Mouse (Mus musculus): ENCODE results near the gene Slc36a2.

Gene Slc36a2

DNA sequence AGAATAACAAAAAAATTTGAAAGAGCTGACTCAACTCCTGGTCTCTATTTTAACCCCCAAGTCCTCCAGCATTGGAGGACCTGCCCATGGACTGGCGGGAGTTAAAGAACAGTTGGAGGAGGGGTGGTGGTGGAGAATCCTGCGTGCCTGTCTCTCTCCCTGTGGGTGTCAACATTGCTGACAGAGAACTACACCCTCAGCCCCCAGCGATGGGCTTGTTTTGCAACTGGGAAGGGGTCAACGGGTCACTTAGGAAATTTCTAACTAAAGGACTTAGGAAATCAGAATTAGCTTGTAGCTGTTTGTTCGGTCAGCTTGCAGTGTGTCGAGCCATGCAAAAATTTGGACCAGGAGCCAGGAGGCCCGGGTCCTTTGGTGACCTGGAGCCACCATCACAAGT, 1.8 kb downstream of the Slc36a2 start:
- peak; percentile 40 to 75 for DNase-seq

DNA sequence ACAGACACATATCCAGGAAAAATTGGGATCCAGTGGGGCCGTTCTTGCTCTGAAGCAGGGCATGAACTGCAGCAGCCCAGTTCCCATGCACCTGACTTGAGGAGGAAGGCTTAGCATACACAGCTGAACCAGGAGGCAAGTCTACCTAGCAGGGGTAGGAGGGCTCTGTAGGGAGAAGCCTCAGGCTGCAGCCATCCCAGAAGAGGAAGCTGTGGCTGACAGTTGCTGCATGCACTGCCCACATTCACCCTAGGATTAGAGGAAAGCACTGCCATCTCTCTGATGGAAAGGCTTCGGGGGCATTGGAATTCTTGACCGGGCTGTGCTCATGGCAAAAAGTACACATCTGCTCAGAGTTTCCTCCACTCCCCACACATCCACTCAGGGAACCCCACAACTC, 5.0 kb downstream of the Slc36a2 start:
- DNase-seq = no peak

DNA sequence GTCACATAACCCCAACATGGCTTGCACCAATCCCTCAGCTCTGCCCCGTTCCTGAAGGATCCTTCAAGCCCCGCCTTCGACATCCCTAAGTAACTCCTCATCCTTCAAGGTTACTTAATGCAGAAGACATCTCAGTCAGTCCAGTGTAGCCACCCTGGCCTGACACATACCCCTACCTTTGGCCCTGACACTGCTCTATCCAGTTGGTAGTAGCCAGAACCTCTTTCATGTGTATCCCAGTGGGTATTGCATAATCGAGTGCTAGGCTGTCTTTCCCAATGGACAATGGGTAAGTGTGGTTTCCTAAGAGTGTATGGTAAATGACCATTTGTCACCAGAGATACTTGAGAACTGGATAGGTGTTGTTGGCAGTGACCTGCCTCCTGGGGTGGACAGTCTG, 6.0 kb downstream of the Slc36a2 start:
- no peak for DNase-seq

DNA sequence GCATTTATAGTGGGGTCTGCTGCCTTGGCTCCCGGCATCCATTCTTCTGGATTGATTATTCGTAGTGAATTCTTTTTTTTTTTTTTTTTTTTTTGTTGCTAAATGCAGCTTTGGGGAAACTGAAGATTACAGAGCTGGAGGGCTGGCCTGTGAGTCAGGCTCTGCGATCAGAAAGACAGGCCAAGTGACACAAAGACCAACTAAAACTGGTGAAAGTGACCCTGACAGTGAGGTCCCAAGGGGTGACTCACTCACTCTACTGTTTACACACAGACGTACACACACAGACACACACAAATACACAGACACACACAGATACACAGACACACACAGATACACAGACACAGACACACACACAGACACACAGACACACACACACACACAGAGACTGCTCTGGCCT, 14.4 kb downstream of the Slc36a2 start:
- DNase-seq = no peak

DNA sequence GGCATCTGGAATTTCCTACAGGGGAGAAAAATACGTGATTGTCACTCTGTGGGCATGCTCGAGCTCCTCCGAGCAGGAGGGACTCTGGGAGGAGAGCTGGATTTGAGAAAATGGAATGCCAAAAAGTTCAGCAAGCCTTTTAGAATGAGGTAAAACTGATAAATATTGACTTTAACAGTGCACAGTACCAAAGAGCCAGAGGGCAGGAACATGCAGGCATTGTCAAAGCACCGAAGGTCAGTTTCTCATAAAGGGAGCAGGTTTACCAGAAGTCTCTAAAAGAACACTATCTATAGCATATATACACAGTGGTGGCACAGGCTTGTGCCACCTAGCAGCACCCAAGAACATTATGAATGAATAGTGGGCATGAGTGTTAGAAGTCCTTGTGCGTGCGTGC, 16.0 kb downstream of the Slc36a2 start:
- no peak for DNase-seq

DNA sequence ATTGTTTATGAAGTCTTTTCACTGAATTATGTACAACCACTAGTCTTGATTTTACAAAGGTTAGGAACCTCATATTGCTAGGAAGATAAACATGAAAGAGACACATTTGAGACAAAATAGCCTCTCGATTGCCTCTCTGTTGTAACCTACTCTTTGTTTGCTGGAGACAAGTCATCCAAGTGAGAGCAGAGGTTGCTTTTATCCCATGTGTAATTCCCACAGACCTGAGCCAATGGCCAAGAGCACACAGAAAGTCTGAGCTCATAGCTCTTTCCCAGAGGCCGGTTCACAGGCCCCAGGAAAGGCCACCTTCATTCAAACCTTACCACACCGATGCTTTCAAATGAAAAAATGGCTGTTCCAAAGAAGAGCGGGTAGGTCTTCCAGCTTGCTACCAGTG, 16.4 kb downstream of the Slc36a2 start:
- DNase-seq = no peak

DNA sequence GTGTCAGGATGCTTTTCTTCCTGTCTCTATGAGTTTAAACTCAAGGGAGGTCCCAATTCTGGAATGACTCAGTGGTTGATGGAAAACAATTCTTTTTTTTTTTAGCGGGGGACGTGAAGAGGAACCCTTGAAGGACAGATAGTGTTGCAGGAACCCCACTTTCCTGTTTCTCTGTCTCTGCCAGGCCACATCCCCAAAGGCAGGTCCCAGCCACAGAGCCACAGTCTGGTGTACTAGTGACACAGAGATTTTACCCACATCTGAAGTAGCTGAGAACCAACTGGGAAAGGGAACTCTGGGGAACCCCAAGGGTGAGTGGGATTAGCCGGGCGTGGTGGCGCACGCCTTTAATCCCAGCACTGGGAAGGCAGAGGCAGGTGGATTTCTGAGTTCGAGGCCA, 19.1 kb downstream of the Slc36a2 start:
- DNase-seq = no peak

DNA sequence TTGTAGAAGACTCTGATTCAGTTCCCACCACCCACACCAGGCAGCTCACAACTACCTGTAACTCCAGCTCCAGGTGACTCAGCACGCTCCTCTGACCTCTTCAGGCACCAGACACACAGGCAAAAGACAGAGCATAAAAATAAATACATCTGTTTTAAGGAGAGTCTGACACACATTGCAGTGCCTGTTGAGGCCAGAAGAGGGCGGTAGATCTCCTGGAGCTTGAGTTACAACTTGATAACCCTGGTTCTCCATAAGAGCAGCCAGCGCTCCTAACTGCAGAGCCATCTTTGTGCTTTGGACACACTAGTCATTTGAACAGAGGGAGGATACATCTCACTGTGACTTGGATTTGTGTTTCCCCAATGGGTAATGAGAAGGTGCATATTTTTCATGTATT, 20.2 kb downstream of the Slc36a2 start:
- peak in 1 of 2 experiments; percentile 61 for DNase-seq

DNA sequence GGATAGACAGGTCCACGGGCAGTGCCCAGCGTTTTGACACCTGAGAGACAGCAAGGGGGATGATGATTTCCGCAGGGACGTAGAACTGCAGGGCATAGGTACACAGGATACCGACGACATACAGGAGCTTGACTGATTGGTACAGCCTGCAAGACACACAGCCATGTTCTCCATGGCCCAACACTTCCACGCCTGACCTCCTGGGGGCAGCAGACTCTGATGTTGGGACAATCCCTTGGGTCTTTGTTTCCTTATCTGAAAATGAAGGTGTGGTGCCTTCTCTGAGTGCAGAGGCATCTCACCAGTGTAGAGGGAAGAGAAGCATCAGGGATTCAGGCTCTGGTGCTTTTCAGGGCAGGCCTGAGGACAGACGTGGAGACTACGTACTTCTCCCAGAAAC, 22.2 kb downstream of the Slc36a2 start:
- DNase-seq = peak; percentile 57 to 64

DNA sequence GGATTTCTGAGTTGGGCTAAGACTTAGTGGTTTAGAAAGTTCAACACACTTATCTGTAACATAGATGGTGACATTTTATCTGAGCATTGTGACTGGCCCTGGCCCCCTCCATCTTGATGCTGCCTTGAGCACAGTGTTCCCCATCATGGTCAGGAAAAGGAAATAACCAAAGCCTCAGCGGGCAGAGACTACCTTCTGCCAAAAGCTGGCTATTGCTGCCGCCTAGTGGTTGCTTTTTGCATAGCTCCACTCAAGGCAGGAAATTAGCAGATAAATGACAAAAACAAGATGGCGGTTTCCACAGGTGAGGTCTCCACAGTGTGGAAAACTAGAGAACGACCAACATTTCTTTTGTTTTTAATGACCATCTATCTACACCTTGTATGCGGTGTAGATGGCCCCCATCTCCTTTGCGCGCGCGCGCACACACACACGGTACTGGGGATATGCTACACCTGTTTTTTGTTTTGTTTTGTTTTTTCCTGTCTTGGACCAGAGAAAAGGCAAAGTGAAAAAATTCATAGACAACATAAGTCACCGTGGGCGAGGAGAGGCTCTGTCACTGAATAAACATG, 26.0 kb downstream of the Slc36a2 start:
- DNase-seq = peak; percentile 68 to 89

DNA sequence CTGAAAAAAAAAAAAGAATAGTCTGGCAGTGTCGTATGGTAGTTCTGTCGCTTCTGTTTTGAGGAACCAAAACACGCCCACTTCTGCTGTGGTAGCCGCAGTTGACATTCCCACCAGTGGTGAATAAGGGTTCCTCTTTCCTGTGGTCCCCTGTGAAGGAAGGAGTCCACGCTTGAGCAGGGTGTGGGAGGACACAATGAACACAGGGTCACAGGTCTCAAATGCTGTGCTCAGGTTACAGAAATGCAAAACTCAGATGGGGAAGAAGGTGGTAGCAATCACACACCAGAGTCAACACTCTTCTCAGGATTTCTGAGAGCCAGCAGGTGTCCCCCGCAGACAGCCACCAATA, 29.8 kb downstream of the Slc36a2 start:
- peak; percentile 60 to 63 for DNase-seq

DNA sequence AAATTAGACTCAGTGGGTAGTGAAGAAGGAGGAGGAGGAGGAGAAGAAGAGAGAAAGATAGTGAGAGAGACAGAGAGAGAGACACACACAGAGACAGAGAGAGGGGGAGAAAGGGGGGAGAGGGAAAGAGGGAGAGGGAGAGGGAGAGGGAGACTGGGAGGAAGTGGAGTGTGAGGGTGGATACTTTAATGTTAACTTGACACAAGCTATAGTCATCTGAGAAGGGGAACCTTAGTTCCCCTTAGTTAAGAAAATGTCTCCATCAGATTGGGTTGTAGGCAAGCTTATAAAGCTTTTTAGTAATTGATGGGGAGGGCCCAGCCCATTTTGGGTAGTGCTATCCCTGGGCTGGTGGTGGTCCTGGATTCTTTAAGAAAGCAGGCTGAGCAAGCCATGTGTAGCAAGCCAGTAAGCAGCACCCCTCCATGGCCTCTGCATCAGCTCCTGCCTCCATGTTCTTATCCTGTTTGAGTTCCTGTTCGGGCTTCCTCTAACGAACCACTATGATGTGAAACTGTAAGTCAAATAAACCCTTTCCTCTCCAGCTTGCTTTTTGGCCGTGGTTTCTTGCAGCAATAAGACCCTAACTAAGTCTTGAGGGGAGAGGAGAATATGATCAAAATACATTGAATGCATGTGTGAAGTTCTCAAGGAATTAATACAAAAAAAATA, 30.3 kb downstream of the Slc36a2 start:
- DNase-seq = peak in 1 of 2 experiments; percentile 21

DNA sequence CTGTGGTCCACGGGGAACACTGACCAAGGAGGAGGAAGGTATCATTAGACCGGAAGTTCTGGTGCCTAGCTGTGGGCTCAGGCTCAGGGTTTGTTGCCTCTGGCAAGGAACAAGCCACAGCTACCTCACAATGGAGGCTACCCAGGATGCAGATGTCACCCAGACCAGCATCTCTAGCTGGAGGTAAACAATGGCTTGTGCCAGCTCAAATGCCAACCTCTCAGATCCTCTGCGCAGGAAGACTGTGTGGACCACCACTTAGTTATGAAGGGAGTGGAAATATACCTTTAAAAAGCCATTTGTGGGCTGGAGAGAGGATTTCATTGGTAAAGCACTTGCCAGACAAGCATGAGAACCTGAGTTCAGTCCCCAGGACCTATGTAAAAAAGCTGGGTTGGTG, 33.3 kb downstream of the Slc36a2 start, which contains the start of gene Slc36a3:
TSS of gene Slc36a3 (minus strand) at position 101 of the 400 bp plus-strand sequence.
- DNase-seq = no peak

DNA sequence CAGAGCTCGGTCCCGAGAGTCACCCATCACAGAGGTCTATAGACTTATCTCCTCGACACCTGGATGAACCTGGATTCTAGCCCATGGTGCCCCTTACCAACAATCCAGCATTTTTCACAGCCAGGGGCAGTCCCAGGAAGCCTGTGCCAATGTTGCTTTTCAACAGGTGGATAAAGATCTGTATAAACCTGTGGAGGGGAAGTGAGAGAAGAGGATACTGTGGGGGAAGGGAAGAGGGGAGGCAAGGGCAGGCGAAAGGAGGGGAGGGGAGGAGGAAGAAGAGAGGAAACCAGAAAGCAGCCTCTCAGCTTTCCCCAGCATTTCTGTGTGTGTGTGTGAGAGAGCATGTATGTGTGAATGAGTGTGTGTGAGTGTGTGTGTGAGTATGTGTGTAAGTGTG, 36.4 kb downstream of the Slc36a2 start:
- DNase-seq = no peak

DNA sequence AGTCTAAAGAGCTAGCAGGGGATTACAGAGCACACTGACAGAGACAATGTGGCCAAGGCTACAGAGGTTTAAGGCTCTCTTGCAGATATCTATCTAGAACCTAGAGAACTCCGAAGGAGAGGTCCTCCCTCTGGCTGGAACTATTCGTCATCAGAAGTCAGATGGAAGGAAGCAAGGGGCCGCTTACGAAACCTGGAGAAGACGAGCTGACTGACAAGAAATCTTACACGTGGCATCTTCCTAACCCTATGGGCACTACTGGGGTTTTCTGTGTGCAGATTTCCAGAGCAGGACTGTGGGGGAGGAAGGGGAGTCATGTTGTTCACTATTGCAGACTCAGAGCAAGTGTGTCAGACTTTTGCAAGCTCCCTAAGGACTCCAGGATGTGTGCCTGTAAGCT, 37.5 kb downstream of the Slc36a2 start:
- peak in 1 of 2 experiments; percentile 24 for DNase-seq

DNA sequence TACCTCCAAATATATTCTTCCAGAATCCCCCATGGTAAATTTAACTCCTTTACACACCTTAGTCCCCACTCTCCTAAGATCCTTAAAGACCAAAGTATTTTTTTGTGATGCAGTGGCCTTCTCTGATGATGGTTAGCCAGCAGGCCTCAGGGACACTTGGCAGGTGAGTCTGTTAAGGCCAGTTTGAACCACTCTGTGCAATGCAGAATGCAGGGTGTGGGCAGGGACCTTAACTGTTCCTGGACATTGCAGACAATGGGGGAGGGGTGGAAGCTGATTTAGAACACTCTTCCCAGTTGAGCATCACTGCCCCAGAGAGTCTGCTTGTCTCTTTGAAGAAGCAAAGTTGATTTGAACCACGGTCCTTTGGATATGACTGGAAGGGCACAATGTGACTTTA, 38.0 kb downstream of the Slc36a2 start:
- DNase-seq = no peak

DNA sequence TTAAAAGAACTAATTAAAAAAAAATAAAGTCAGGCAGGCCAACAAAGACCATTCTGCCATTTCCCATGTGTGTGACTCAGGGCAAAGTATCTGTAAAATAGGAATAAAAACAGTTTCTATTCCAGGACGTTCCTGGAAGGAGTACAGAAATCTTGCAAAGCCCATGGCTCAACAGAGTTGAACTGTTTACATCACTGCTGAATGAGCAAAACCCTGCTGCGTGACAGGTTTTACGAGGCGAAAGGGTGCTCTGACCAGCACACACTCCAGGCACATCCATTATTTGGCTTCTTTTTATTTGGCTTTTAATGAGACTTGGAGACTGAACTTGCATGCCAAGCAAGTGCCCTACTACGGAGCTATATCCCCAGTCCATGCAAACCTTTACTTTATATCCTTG, 40.9 kb downstream of the Slc36a2 start:
- DNase-seq = no peak

DNA sequence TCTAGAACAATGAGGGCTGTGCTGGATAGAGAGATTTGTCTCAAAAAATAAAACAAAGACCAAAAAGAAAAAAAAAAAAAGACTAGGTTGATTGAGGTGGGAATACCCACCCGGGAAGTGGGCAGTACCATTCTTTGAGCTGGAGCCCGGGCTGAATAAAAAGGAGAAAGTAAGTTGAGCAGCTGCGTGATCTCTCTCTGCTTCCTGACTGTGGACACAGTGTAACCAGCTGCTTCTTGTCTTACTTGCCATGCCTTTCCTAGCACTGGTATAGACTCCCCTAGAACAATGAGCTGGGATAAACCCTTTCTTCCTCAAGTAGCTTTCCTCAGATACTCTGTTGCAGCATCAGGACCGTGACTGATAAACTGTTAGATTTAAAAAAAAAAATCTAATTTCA, 43.4 kb downstream of the Slc36a2 start:
- no peak for DNase-seq

DNA sequence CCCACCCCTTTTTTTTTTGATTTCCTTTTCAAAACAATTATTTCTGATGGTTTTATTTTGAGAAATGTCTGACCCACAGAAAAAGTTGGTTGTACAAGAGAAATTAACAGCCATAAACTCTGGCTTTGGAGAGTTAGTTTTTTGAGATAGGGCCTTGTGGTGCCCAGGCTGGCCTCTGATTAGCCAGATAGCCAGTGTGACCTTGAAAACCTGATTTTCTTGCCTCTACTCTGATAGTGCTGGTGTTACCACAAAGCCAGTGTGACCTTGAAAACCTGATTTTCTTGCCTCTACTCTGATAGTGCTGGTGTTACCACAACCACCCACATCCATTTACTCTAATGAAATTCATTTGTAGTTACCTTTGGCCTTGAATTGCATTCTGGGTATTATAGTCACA, 47.2 kb downstream of the Slc36a2 start:
- DNase-seq = no peak

DNA sequence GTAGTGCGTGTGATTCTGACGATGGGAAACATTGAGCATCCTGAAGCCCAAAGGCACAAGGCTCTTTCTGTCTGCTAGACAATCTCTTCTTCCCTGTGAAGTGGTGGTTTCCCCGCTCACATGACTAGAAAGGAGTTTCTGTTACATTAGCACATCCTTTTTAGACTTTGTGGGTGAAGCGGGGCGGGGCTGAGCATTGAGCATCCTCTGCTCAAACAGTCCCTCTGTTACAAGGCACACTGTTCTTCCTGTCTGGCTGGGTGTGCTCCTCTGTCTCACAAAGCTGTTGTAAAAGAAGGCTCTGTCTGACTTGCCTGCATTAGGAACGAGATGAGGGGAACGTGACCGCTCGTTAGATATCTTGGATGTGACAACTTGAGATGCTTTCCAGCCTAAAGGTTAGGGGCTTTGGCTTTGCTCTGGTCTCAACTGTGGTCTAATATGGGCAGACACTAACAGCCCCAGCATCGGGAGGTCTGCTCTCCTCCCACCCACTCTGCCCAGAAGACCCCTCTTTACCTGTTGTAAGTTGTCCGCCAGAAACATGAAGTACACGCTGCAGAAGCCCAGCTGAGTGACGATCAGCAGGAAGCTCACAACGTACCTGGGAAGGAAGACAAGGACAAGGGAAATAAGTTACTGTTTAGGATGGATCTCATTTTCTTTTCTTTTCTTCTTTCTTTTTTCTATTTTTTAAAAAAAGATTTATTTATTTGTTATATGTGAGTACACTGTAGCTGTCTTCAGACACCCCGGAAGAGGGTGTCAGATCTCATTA, 47.9 kb downstream of the Slc36a2 start:
- peak; percentile 38 to 51 for DNase-seq

DNA sequence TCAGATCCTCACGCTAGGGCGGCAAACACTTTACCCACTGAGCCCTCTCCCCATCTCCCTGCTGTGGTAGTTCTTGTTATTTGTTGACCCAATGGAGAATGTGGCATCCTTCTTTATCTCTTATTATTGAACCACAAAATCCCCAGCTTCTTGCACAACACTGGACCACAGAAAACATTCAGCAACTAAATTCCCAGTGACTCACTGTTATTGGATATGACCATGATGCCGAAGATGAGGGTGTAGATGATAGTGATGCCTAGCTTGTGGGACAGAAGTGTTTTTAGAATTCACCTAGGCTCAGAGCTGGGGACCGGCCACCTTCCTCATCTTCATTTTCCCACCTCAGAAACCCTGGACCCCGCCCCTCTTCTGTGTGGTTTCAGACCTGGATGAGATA, 50.0 kb downstream of the Slc36a2 start:
- DNase-seq = no peak

DNA sequence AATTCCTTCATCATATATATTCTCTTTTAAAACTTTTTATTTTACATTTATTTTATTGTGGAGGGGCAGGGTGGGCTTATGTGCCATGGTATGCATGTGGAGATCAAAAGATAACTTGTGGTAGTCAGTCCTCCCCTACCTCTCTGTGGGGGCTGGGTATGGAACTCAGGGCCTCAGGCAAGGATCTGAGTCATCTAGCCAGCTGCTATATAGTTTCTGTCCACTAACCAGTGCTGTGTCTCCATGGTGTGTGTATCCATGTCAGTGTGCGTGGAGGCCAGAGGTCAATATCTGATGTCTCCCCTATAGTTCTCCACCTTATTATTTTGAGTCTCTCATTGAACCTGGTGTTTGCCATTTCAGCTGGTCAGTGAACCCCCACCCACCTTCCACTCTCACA, 50.5 kb downstream of the Slc36a2 start:
- no peak for DNase-seq

DNA sequence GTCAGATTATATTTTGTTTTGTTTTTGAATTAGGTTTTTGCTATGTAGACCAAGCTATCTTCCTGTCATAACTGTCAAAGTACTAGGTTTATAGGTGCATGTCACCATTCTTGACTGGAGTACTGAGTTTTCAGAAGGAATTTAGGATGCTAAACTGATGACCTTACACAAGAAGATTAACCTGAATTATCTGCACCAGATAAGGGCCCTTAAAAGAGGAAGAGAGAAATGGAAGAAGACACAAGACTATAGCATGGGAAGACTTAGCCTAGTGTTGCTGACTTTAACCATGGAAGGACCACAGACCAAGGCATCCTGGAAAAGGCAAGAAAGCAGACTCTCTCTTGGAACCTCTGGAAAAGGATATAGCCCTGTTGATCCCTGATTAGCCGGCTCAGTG, 51.7 kb downstream of the Slc36a2 start:
- no peak for DNase-seq

DNA sequence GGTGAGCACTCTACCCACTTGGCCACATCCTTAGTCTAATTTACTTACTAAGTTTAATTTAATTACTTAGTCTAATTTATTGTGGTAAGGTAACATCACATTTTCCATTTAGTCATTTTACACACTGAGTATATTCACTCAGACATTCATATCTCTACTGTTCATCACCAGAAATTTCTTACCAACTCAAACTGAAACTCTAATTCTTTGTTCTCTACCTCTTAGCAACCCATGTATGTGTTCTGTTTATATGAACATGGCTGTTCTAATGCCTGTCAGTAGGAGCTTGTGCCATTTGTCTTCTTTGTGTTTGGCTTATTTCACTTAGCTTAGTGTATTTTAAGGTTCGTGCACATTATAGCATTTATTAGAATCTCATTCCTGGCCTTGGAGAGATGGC, 52.9 kb downstream of the Slc36a2 start:
- DNase-seq = no peak

Measured in lung, postnatal 4 days (tissue).